Mouse (Mus musculus) ES-E14 (cell line): ENCODE results near the gene Cemip2.

Experiments
- CHD2 ChIP-seq: IDR thresholded peaks from 2 replicates; pipeline ENCODE4 v1.6.1; 2014; ENCODE audit warnings: mild to moderate bottlenecking, low read depth, low read length, inconsistent platforms
- HCFC1 ChIP-seq: IDR thresholded peaks from 2 replicates; pipeline ENCODE4 v1.6.1; 2012; ENCODE audit warnings: low read length, inconsistent platforms, borderline replicate concordance; ENCODE audit not compliant: insufficient read depth
- MAFK ChIP-seq: IDR thresholded peaks from 2 replicates; pipeline ENCODE4 v1.6.1; 2014; ENCODE audit warnings: mild to moderate bottlenecking, low read depth, low read length, inconsistent platforms; ENCODE audit not compliant: insufficient read depth
- ZC3H11A ChIP-seq: IDR thresholded peaks from 2 replicates; pipeline ENCODE4 v1.6.1; 2012; ENCODE audit warnings: low read depth, mild to moderate bottlenecking, inconsistent platforms, low read length, borderline replicate concordance
- ZNF384 ChIP-seq: IDR thresholded peaks from 2 replicates; pipeline ENCODE4 v1.6.1; 2012; ENCODE audit warnings: low read depth, low read length, inconsistent platforms

GRCm38 (mm10) chr19:21747356-21747755 lies 30.8 kb upstream of the Cemip2 start:
- TF ChIP-seq CHD2 (no peak), ZNF384 (no peak), MAFK (no peak), HCFC1 (no peak), ZC3H11A (peak; percentile 97)
